Mouse (Mus musculus) forebrain, embryonic 13.5 days (tissue): Measurements from ENCODE around the gene Pdzd3. TPM values are rescaled to one million over a fixed set of nuclear protein-coding genes. Genes with fewer than 3 reads are reported as not detected.

ENCODE experiments used
- ATAC-seq: fragments of 200-750 bp; cut with Nextera tagmentation; 2 replicates; pipeline ENCODE4 v1.8.0; 2017
- H3K27ac ChIP-seq: fragments of 300-500 bp; sonication (generic); 2 replicates; pipeline ENCODE4 v1.5.1; 2015; ENCODE audit warnings: inconsistent platforms, mild to moderate bottlenecking, moderate library complexity
- H3K27me3 ChIP-seq: fragments of 300-500 bp; sonication (generic); 2 replicates; pipeline ENCODE4 v1.6.1; 2015; ENCODE audit warnings: mild to moderate bottlenecking, inconsistent platforms
- H3K36me3 ChIP-seq: fragments of 300-500 bp; sonication (generic); 2 replicates; pipeline ENCODE4 v1.6.1; 2015; ENCODE audit warnings: mild to moderate bottlenecking, inconsistent platforms; ENCODE audit not compliant: poor library complexity, severe bottlenecking
- H3K4me1 ChIP-seq: fragments of 300-500 bp; sonication (generic); 2 replicates; pipeline ENCODE4 v1.6.1; 2015; ENCODE audit warnings: inconsistent platforms
- H3K4me2 ChIP-seq: fragments of 300-500 bp; sonication (generic); 2 replicates; pipeline ENCODE4 v1.6.1; 2015; ENCODE audit warnings: inconsistent platforms, mild to moderate bottlenecking, moderate library complexity
- H3K4me3 ChIP-seq: fragments of 300-500 bp; sonication (generic); 2 replicates; pipeline ENCODE4 v1.5.1; 2015; ENCODE audit warnings: mild to moderate bottlenecking, inconsistent platforms
- H3K9ac ChIP-seq: fragments of 300-500 bp; sonication (generic); 2 replicates; pipeline ENCODE4 v1.6.1; 2015; ENCODE audit warnings: mild to moderate bottlenecking, inconsistent platforms
- H3K9me3 ChIP-seq: fragments of 300-500 bp; sonication (generic); replicated peaks from 2 replicates; pipeline ENCODE4 v1.6.1; 2016; ENCODE audit warnings: inconsistent platforms
- WGBS: fragments of 180-500 bp; shearing (Covaris S2); methylation state at CpG from one replicate; pipeline ENCODE4 v1.1.7; 2015; 5-methylcytosine and 5-hydroxymethylcytosine counted together
- polyA plus RNA-seq: library from polyadenylated mRNA; unstranded; fragments of >200 nt; fragmentation: Nextera tagmentation; extraction: Ambion mirVana; gene quantifications from 2 replicates; pipeline ENCODE4 v1.2.1, GENCODE M21; 2015

The Pdzd3 gene
- polyA plus RNA-seq, 1 experiment from 2014 or later = 0.39 TPM

- ATAC-seq = no peak
- Histone ChIP-seq H3K9me3 (peaks cover 7% of the 10 kb centered on the region; the same call in 1 of the 2 replicates), H3K36me3 (peaks cover 3% of the 10 kb centered on the region; the same call in 1 of the 2 replicates), H3K4me3 (peak within 1 kb of the TSS; percentile 38), H3K4me2 (peak within 1 kb of the TSS; percentile 72), H3K27ac (peak within 1 kb of the TSS; percentile 70), H3K4me1 (peaks cover 22% of the 10 kb centered on the region), H3K9ac (peak within 1 kb of the TSS; percentile 70), H3K27me3 (no peaks in the 10 kb centered on the region)
- WGBS = 87% methylated on average over 6 of the region's 6 CpGs
Measured at GRCm38 (mm10) chr9:44268432-44268831, 17.2 kb upstream of the Pdzd3 start, which contains the start of gene Nlrx1. Nlrx1 (minus strand) TSS chr9:44268599.

GRCm38 (mm10) chr9:44268027-44268360, 16.7 kb upstream of the Pdzd3 start:
- H3K9ac ChIP-seq = peak overlapping the region; percentile 70
- peaks cover 7% of the 10 kb centered on the region; the same call in 1 of the 2 replicates for H3K9me3 ChIP-seq
- WGBS = 8% methylated on average over 16 of the region's 28 CpGs
- H3K27me3 ChIP-seq = no peaks in the 10 kb centered on the region
- peak; percentile 84 for ATAC-seq
- H3K4me2 ChIP-seq = peak overlapping the region; percentile 72
- H3K27ac ChIP-seq = peak overlapping the region; percentile 70; the same call in 1 of the 2 replicates
- peak overlapping the region; percentile 38 for H3K4me3 ChIP-seq
- peaks cover 22% of the 10 kb centered on the region for H3K4me1 ChIP-seq
- H3K36me3 ChIP-seq = no peaks in the 10 kb centered on the region

- H3K36me3 ChIP-seq = no peaks in the 10 kb centered on the region
- H3K4me1 ChIP-seq = peaks cover 22% of the 10 kb centered on the region
- peak overlapping the region; percentile 38 for H3K4me3 ChIP-seq
- ATAC-seq = peak; percentile 52; the same call in 1 of the 2 replicates
- H3K9ac ChIP-seq = peak overlapping the region; percentile 70
- peak overlapping the region; percentile 70 for H3K27ac ChIP-seq
- peak overlapping the region; percentile 72 for H3K4me2 ChIP-seq
- H3K9me3 ChIP-seq = peaks cover 7% of the 10 kb centered on the region; the same call in 1 of the 2 replicates
- no peaks in the 10 kb centered on the region for H3K27me3 ChIP-seq
- WGBS = 7% methylated on average over 23 of the region's 23 CpGs
Measured at GRCm38 (mm10) chr9:44267319-44268026, 16.2 kb upstream of the Pdzd3 start.

GRCm38 (mm10) chr9:44266478-44267226, 15.4 kb upstream of the Pdzd3 start:
- Histone ChIP-seq H3K9ac (no peak overlapping the region), H3K4me2 (no peak overlapping the region), H3K9me3 (peaks cover 7% of the 10 kb centered on the region; the same call in 1 of the 2 replicates), H3K36me3 (no peaks in the 10 kb centered on the region), H3K27ac (peak overlapping the region; percentile 70; the same call in 1 of the 2 replicates), H3K4me1 (peaks cover 22% of the 10 kb centered on the region), H3K27me3 (no peaks in the 10 kb centered on the region), H3K4me3 (no peak overlapping the region)
- no peak for ATAC-seq
- WGBS = 59% methylated on average over 8 of the region's 8 CpGs

- no peaks in the 10 kb centered on the region for H3K27me3 ChIP-seq
- no peak overlapping the region for H3K27ac ChIP-seq
- 89% methylated on average over 14 of the region's 14 CpGs for WGBS
- peaks cover 5% of the 10 kb centered on the region for H3K4me1 ChIP-seq
- no peak overlapping the region for H3K4me3 ChIP-seq
- no peaks in the 10 kb centered on the region for H3K36me3 ChIP-seq
- H3K9ac ChIP-seq = no peak overlapping the region
- no peaks in the 10 kb centered on the region for H3K9me3 ChIP-seq
- no peak overlapping the region for H3K4me2 ChIP-seq
- no peak for ATAC-seq
Measured at GRCm38 (mm10) chr9:44261388-44261787, 10.1 kb upstream of the Pdzd3 start.

- ATAC-seq = no peak
- Histone ChIP-seq H3K27ac (no peak overlapping the region), H3K9ac (no peak overlapping the region), H3K4me1 (peaks cover 26% of the 10 kb centered on the region), H3K4me3 (no peak overlapping the region), H3K4me2 (no peak overlapping the region), H3K36me3 (no peaks in the 10 kb centered on the region), H3K9me3 (no peaks in the 10 kb centered on the region), H3K27me3 (no peaks in the 10 kb centered on the region)
- 78% methylated on average over 10 of the region's 10 CpGs for WGBS
Measured at GRCm38 (mm10) chr9:44259014-44259413, 7.7 kb upstream of the Pdzd3 start.

GRCm38 (mm10) chr9:44256213-44256612, 4.9 kb upstream of the Pdzd3 start:
- Histone ChIP-seq H3K4me3 (no peak overlapping the region), H3K9ac (no peak overlapping the region), H3K4me2 (no peak overlapping the region), H3K36me3 (no peaks in the 10 kb centered on the region), H3K9me3 (no peaks in the 10 kb centered on the region), H3K27me3 (no peaks in the 10 kb centered on the region), H3K27ac (peak overlapping the region; percentile 88), H3K4me1 (peaks cover 43% of the 10 kb centered on the region)
- no peak for ATAC-seq
- WGBS = 71% methylated on average over 8 of the region's 8 CpGs

- ATAC-seq = peak; percentile 60
- no peaks in the 10 kb centered on the region for H3K9me3 ChIP-seq
- 0 out of 2 replicates have a peak overlapping the region, but pooled peaks have one; percentile 2 for H3K4me3 ChIP-seq
- H3K27ac ChIP-seq = peak overlapping the region; percentile 88
- H3K9ac ChIP-seq = 0 out of 2 replicates have a peak overlapping the region, but pooled peaks have one; percentile 13
- peaks cover 49% of the 10 kb centered on the region for H3K4me1 ChIP-seq
- H3K27me3 ChIP-seq = 0 out of 2 replicates have a peak, but pooled peaks cover under 1% of the 10 kb centered on the region
- no peaks in the 10 kb centered on the region for H3K36me3 ChIP-seq
- WGBS = 36% methylated on average over 6 of the region's 6 CpGs
- peak overlapping the region; percentile 30 for H3K4me2 ChIP-seq
Measured at GRCm38 (mm10) chr9:44255136-44255521, 3.9 kb upstream of the Pdzd3 start.

- WGBS = 3% methylated on average over 5 of the region's 5 CpGs
- peak overlapping the region; percentile 88 for H3K27ac ChIP-seq
- H3K27me3 ChIP-seq = peaks cover 5% of the 10 kb centered on the region; the same call in 1 of the 2 replicates
- peaks cover 54% of the 10 kb centered on the region for H3K4me1 ChIP-seq
- H3K9ac ChIP-seq = no peak overlapping the region
- 0 out of 2 replicates have a peak overlapping the region, but pooled peaks have one; percentile 2 for H3K4me3 ChIP-seq
- no peaks in the 10 kb centered on the region for H3K36me3 ChIP-seq
- H3K4me2 ChIP-seq = peak overlapping the region; percentile 30
- H3K9me3 ChIP-seq = no peaks in the 10 kb centered on the region
- peak; percentile 80 for ATAC-seq
Measured at GRCm38 (mm10) chr9:44254508-44255135, 3.4 kb upstream of the Pdzd3 start.

- H3K4me2 ChIP-seq = peak overlapping the region; percentile 11; the same call in 1 of the 2 replicates
- H3K9ac ChIP-seq = no peak overlapping the region
- no peaks in the 10 kb centered on the region for H3K36me3 ChIP-seq
- no peak for ATAC-seq
- peaks cover 60% of the 10 kb centered on the region for H3K4me1 ChIP-seq
- H3K9me3 ChIP-seq = no peaks in the 10 kb centered on the region
- WGBS = 62% methylated on average over 6 of the region's 6 CpGs
- H3K27me3 ChIP-seq = peaks cover 5% of the 10 kb centered on the region; the same call in 1 of the 2 replicates
- peak overlapping the region; percentile 88 for H3K27ac ChIP-seq
- no peak overlapping the region for H3K4me3 ChIP-seq
Measured at GRCm38 (mm10) chr9:44253441-44253840, 2.2 kb upstream of the Pdzd3 start.

- H3K9me3 ChIP-seq = no peaks in the 10 kb centered on the region
- ATAC-seq = no peak
- 0 out of 2 replicates have a peak overlapping the region, but pooled peaks have one; percentile 16 for H3K9ac ChIP-seq
- peaks cover 49% of the 10 kb centered on the region for H3K4me1 ChIP-seq
- WGBS = 41% methylated on average over 4 of the region's 4 CpGs
- no peaks in the 10 kb centered on the region for H3K36me3 ChIP-seq
- peaks cover 5% of the 10 kb centered on the region; the same call in 1 of the 2 replicates for H3K27me3 ChIP-seq
- peak overlapping the region; percentile 31; the same call in 1 of the 2 replicates for H3K27ac ChIP-seq
- no peak overlapping the region; the same call in 1 of the 2 replicates for H3K4me2 ChIP-seq
- no peak overlapping the region for H3K4me3 ChIP-seq
Measured at GRCm38 (mm10) chr9:44250445-44250844, 826 bp downstream of the Pdzd3 start.
